Mouse (Mus musculus): ENCODE data around the gene Adgrl2. TPM values are rescaled to one million over a fixed set of nuclear protein-coding genes. Genes with fewer than 3 reads are reported as not detected.

Gene Adgrl2
- polyA plus RNA-seq, 1 experiment from 2014 or later, result 71.7 TPM

DNA sequence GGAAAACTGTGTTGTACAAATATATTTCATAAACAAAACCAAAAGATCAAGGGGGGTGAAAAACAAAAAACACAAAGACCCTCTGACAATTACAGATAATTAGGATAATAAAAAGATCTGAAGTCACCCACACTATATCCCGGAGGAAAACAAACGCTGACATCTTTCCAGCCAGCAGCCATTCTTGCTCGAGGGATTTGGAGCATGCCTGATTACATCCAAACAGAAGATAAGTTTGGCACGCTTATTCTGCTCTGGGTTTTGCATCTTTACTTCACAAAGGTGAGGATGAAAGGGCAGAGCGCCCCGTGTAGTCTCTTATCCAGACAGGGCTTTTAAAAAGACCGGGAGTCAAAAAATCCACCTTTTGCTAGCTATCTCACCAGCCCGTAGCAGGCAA is 137.0 kb downstream of the Adgrl2 start:
- 42% methylated on average over 8 of the region's 8 CpGs for WGBS

DNA sequence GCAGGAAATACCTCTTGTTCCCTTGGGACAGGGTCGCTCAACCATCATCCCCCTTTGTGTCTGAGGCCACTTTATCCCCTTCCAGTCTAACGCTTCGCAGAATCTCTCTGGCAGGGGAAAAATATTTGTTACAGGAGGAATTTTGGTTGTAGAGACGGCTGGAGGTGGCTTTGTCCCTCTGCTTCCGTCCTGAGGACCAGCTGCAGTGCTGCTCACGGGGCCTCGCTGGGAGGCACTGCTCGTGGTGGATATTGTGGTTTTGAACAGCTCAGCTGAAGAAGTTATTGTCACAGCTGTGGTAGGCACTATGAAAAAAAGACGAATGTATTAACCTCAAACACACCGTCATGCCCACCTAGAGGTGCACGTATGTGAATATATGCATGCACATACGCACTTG is 137.8 kb downstream of the Adgrl2 start:
- Histone ChIP-seq H3K27me3 (ENCODE audit: control insufficient read depth, insufficient read depth, low read length) (no peaks in the 10 kb centered on the region), H3K4me1 (ENCODE audit: control insufficient read depth, insufficient read depth, low read length) (peaks cover 12% of the 10 kb centered on the region), H3K9me3 (ENCODE audit: control insufficient read depth, low read depth, low read length) (no peaks in the 10 kb centered on the region), H3K4me2 (replicated peaks; ENCODE audit: low read depth, low read length) (no peak overlapping the region), H3K27ac (ENCODE audit: low read length) (no peak overlapping the region), H3K9ac (replicated peaks; ENCODE audit: low read depth, low read length) (no peak overlapping the region), H3K36me3 (ENCODE audit: control insufficient read depth, insufficient read depth, low read length) (peaks cover 32% of the 10 kb centered on the region), H3K4me3 (ENCODE audit: low read depth, low read length) (no peak overlapping the region)
- ATAC-seq (ENCODE audit: insufficient number of reproducible peaks, insufficient read depth, low FRiP score, low read depth), result no peak
- WGBS, result 77% methylated on average over 12 of the region's 12 CpGs

More for the DNA sequence above, 137.0 kb downstream of the Adgrl2 start:
- Histone ChIP-seq H3K9me3 (ENCODE audit: control insufficient read depth, low read depth, low read length) (no peaks in the 10 kb centered on the region), H3K9ac (replicated peaks; ENCODE audit: low read depth, low read length) (no peak overlapping the region), H3K4me2 (replicated peaks; ENCODE audit: low read depth, low read length) (no peak overlapping the region), H3K4me3 (ENCODE audit: low read depth, low read length) (no peak overlapping the region), H3K27ac (ENCODE audit: low read length) (no peak overlapping the region), H3K27me3 (ENCODE audit: control insufficient read depth, insufficient read depth, low read length) (no peaks in the 10 kb centered on the region), H3K4me1 (ENCODE audit: control insufficient read depth, insufficient read depth, low read length) (peaks cover 12% of the 10 kb centered on the region), H3K36me3 (ENCODE audit: control insufficient read depth, insufficient read depth, low read length) (peaks cover 36% of the 10 kb centered on the region)
- ATAC-seq (ENCODE audit: insufficient number of reproducible peaks, insufficient read depth, low FRiP score, low read depth), result no peak

DNA sequence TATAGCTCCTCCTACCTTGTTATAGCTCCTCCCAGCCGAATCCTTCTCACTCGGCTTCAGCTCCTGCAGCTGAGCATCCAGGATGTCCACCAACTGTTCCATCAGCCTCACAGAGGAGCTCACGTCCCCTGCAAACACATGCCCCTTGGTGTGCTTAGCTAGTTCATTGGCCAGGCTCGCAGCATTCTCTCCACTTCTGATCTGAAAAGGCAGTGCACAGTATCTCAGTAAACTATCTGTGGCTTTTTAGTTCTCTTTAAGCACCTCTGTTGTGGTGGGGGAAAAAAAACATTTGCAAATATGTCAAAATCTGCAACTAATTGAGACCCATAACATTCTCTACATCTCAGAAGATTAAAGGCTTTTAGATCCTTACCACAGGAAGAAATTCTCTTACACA is 139.5 kb downstream of the Adgrl2 start:
- H3K4me1 ChIP-seq (ENCODE audit: control insufficient read depth, insufficient read depth, low read length), result peaks cover 12% of the 10 kb centered on the region
- H3K4me2 ChIP-seq (replicated peaks; ENCODE audit: low read depth, low read length), result no peak overlapping the region
- WGBS, result 95% methylated on average over 4 of the region's 4 CpGs
- H3K36me3 ChIP-seq (ENCODE audit: control insufficient read depth, insufficient read depth, low read length), result peaks cover 49% of the 10 kb centered on the region
- H3K27ac ChIP-seq (ENCODE audit: low read length), result no peak overlapping the region
- H3K9ac ChIP-seq (replicated peaks; ENCODE audit: low read depth, low read length), result no peak overlapping the region
- no peaks in the 10 kb centered on the region for H3K27me3 ChIP-seq (ENCODE audit: control insufficient read depth, insufficient read depth, low read length)
- no peak for ATAC-seq (ENCODE audit: insufficient number of reproducible peaks, insufficient read depth, low FRiP score, low read depth)
- H3K4me3 ChIP-seq (ENCODE audit: low read depth, low read length), result no peak overlapping the region
- H3K9me3 ChIP-seq (ENCODE audit: control insufficient read depth, low read depth, low read length), result no peaks in the 10 kb centered on the region

DNA sequence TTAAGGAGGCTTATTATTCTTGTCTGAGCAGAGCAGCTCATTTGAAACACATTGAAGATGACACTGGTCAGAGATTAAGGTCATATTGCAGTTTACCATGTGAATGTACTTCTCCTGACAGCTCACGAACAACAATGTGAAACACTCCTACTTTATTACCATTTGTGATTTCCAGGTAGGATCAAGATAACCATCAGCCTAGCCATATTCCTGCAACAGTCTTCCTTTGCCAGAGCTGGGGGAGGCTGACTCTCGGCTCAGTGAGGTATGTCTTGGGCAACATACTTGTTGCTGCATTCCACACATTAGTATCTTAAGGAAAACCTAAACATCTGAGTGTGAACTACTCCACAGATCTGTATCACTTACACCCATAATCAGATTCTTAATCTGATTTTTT is 142.0 kb downstream of the Adgrl2 start:
- H3K9me3 ChIP-seq (ENCODE audit: control insufficient read depth, low read depth, low read length), result no peaks in the 10 kb centered on the region
- no peak for ATAC-seq (ENCODE audit: insufficient number of reproducible peaks, insufficient read depth, low FRiP score, low read depth)
- no peaks in the 10 kb centered on the region for H3K27me3 ChIP-seq (ENCODE audit: control insufficient read depth, insufficient read depth, low read length)
- peaks cover 3% of the 10 kb centered on the region; the same call in 1 of the 2 replicates for H3K4me1 ChIP-seq (ENCODE audit: control insufficient read depth, insufficient read depth, low read length)
- no peak overlapping the region for H3K4me3 ChIP-seq (ENCODE audit: low read depth, low read length)
- no peak overlapping the region for H3K9ac ChIP-seq (replicated peaks; ENCODE audit: low read depth, low read length)
- no peak overlapping the region for H3K27ac ChIP-seq (ENCODE audit: low read length)
- H3K4me2 ChIP-seq (replicated peaks; ENCODE audit: low read depth, low read length), result no peak overlapping the region
- 70% methylated on average over 2 of the region's 2 CpGs for WGBS
- peaks cover 62% of the 10 kb centered on the region for H3K36me3 ChIP-seq (ENCODE audit: control insufficient read depth, insufficient read depth, low read length)

DNA sequence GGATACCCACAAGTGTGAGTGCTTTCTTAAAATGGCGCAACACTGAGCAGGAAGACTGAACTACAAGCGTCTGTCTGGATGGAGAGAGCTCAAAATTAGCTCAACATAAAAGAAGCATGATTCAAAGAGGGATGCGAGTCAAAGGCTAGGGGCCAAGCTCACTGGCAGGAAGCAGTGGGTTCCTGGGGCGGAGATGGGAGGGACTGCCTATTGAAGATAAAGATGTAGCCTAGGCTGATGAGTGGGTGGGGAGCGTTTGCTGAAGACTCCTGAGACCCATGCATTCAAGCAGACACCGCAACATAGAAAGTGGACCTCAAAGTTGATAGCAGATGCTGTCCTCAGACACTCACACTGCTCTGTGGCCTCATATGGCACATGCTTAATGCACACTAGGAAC is 146.2 kb downstream of the Adgrl2 start:
- H3K9ac ChIP-seq (replicated peaks; ENCODE audit: low read depth, low read length), result no peak overlapping the region
- no peaks in the 10 kb centered on the region for H3K9me3 ChIP-seq (ENCODE audit: control insufficient read depth, low read depth, low read length)
- WGBS, result 85% methylated on average over 6 of the region's 6 CpGs
- no peak overlapping the region for H3K4me2 ChIP-seq (replicated peaks; ENCODE audit: low read depth, low read length)
- H3K4me1 ChIP-seq (ENCODE audit: control insufficient read depth, insufficient read depth, low read length), result no peaks in the 10 kb centered on the region
- no peaks in the 10 kb centered on the region for H3K27me3 ChIP-seq (ENCODE audit: control insufficient read depth, insufficient read depth, low read length)
- H3K4me3 ChIP-seq (ENCODE audit: low read depth, low read length), result no peak overlapping the region
- H3K27ac ChIP-seq (ENCODE audit: low read length), result no peak overlapping the region
- no peak for ATAC-seq (ENCODE audit: insufficient number of reproducible peaks, insufficient read depth, low FRiP score, low read depth)
- H3K36me3 ChIP-seq (ENCODE audit: control insufficient read depth, insufficient read depth, low read length), result peaks cover 39% of the 10 kb centered on the region

DNA sequence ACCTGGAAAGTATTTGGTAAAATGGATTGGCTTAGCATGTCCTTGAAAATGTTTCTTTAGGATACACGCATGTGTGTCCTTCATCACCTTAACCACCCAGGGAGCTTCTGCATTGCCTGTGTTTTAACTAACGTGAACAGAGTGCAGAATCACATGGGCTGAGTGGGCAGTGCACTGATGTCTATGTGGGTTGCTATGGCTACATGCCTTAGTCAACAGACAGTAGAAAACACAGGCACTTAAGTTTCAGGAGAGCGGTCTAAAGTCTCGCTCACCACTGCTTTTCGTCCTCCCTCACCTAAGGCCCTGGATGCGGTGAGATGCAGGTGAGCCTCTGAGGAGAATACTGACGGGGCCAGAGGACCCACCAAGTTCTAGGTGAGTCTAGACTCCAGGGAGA is 147.8 kb downstream of the Adgrl2 start:
- no peak for ATAC-seq (ENCODE audit: insufficient number of reproducible peaks, insufficient read depth, low FRiP score, low read depth)
- peaks cover 43% of the 10 kb centered on the region for H3K36me3 ChIP-seq (ENCODE audit: control insufficient read depth, insufficient read depth, low read length)
- WGBS, result 82% methylated on average over 7 of the region's 7 CpGs
- H3K4me3 ChIP-seq (ENCODE audit: low read depth, low read length), result no peak overlapping the region
- no peak overlapping the region for H3K27ac ChIP-seq (ENCODE audit: low read length)
- H3K9ac ChIP-seq (replicated peaks; ENCODE audit: low read depth, low read length), result no peak overlapping the region
- H3K27me3 ChIP-seq (ENCODE audit: control insufficient read depth, insufficient read depth, low read length), result no peaks in the 10 kb centered on the region
- no peaks in the 10 kb centered on the region for H3K4me1 ChIP-seq (ENCODE audit: control insufficient read depth, insufficient read depth, low read length)
- no peaks in the 10 kb centered on the region for H3K9me3 ChIP-seq (ENCODE audit: control insufficient read depth, low read depth, low read length)
- H3K4me2 ChIP-seq (replicated peaks; ENCODE audit: low read depth, low read length), result no peak overlapping the region

DNA sequence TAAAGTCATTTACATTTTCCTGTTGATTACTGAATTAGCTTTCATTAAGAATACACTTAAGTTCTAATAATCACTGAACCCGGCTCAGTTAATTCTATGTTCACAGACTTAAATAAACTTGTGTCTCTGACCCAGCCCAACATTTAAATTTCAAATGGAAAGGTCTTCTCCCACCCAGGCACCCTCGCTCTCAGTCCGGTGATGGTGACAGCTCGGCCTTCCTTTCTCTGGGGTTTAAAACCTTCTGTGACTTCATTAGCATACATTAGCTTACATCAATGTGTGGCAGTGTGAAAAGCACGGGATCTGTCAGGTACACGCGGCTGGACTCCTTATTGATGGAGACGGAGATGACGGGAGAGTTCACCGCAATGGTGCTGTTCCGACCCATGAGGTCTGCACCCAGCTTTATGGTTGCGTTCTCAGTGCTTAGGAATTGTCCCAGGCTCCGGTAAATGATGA is 151.5 kb downstream of the Adgrl2 start:
- no peaks in the 10 kb centered on the region for H3K27me3 ChIP-seq (ENCODE audit: control insufficient read depth, insufficient read depth, low read length)
- no peak for ATAC-seq (ENCODE audit: insufficient number of reproducible peaks, insufficient read depth, low FRiP score, low read depth)
- H3K4me2 ChIP-seq (replicated peaks; ENCODE audit: low read depth, low read length), result no peak overlapping the region
- no peak overlapping the region for H3K9ac ChIP-seq (replicated peaks; ENCODE audit: low read depth, low read length)
- H3K9me3 ChIP-seq (ENCODE audit: control insufficient read depth, low read depth, low read length), result no peaks in the 10 kb centered on the region
- H3K4me3 ChIP-seq (ENCODE audit: low read depth, low read length), result no peak overlapping the region
- H3K36me3 ChIP-seq (ENCODE audit: control insufficient read depth, insufficient read depth, low read length), result peaks cover 48% of the 10 kb centered on the region
- no peak overlapping the region for H3K27ac ChIP-seq (ENCODE audit: low read length)
- H3K4me1 ChIP-seq (ENCODE audit: control insufficient read depth, insufficient read depth, low read length), result no peaks in the 10 kb centered on the region
- 91% methylated on average over 13 of the region's 13 CpGs for WGBS

DNA sequence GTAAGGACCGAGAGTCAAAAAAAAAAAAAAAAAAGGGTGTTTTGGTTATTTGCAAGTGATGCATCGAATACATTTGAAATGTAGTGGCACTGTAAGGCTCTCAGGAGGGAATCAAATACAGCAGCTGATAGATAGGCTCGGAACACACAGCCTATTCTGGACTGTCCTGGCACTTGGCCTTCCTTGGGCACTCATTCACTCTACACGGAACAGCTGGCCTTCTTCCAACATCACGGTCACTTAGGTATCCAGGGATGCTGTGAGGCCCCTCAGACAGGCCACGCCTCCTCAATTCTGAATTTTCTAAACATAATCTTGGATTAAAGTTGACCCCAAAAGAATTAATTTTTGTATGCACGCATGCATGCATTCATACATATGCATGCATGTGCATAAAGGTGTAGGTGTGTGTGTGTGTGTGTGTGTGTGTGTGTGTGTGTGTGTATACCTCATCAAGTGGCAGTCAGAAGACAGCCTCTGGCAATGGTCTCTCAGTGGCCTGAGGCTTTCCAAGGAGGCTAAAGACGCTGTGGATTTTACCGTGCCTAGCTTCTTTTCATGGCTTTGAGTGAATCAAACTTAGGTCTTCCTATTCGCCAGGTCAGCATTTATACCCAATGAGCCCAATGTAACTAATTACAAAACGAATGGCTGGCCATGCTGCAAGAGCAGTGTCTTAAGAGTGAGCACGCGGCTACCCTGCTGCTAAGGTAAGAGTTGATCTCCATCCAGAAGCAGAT is 152.1 kb downstream of the Adgrl2 start:
- Histone ChIP-seq H3K27ac (ENCODE audit: low read length) (no peak overlapping the region), H3K27me3 (ENCODE audit: control insufficient read depth, insufficient read depth, low read length) (no peaks in the 10 kb centered on the region), H3K36me3 (ENCODE audit: control insufficient read depth, insufficient read depth, low read length) (peaks cover 48% of the 10 kb centered on the region), H3K4me1 (ENCODE audit: control insufficient read depth, insufficient read depth, low read length) (no peaks in the 10 kb centered on the region), H3K4me3 (ENCODE audit: low read depth, low read length) (no peak overlapping the region), H3K4me2 (replicated peaks; ENCODE audit: low read depth, low read length) (no peak overlapping the region), H3K9me3 (ENCODE audit: control insufficient read depth, low read depth, low read length) (no peaks in the 10 kb centered on the region), H3K9ac (replicated peaks; ENCODE audit: low read depth, low read length) (no peak overlapping the region)
- no peak for ATAC-seq (ENCODE audit: insufficient number of reproducible peaks, insufficient read depth, low FRiP score, low read depth)
- 84% methylated on average over 13 of the region's 13 CpGs for WGBS

DNA sequence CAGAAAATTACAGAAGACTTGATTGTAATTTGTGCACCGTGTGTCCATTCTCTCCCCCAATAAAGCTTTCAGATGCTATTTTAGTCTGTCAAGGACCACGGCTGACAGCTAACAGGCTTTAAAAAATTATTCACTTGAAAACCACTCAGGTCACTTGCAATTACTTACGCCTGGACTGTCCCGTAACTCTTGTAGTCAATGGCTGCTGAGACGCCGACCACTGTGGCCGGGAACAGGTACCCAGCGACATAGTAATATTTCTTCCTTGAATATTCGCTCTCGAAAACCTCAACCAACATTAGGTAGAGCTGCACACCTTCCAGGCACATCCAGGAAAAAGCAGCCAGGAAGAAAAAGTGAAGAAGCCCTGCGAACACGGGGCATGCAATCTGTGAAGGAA is 155.2 kb downstream of the Adgrl2 start:
- no peak overlapping the region for H3K27ac ChIP-seq (ENCODE audit: low read length)
- H3K9ac ChIP-seq (replicated peaks; ENCODE audit: low read depth, low read length), result no peak overlapping the region
- 90% methylated on average over 12 of the region's 12 CpGs for WGBS
- H3K36me3 ChIP-seq (ENCODE audit: control insufficient read depth, insufficient read depth, low read length), result peaks cover 56% of the 10 kb centered on the region
- no peak overlapping the region for H3K4me2 ChIP-seq (replicated peaks; ENCODE audit: low read depth, low read length)
- no peaks in the 10 kb centered on the region for H3K4me1 ChIP-seq (ENCODE audit: control insufficient read depth, insufficient read depth, low read length)
- H3K4me3 ChIP-seq (ENCODE audit: low read depth, low read length), result no peak overlapping the region
- no peak for ATAC-seq (ENCODE audit: insufficient number of reproducible peaks, insufficient read depth, low FRiP score, low read depth)
- H3K9me3 ChIP-seq (ENCODE audit: control insufficient read depth, low read depth, low read length), result no peaks in the 10 kb centered on the region
- no peaks in the 10 kb centered on the region for H3K27me3 ChIP-seq (ENCODE audit: control insufficient read depth, insufficient read depth, low read length)

Data from stomach, embryonic 14.5 days (tissue).